Mouse (Mus musculus) liver, embryonic 14.5 days (tissue): Measurements from ENCODE around the gene Olfr645.

Experiments used
- CTCF ChIP-seq: IDR thresholded peaks from 2 replicates; pipeline ENCODE4 v1.5.1; 2016; ENCODE audit warnings: antibody characterized with exemption, low read depth, control low read depth
- EP300 ChIP-seq: IDR thresholded peaks from 2 replicates; pipeline ENCODE4 v1.6.1; 2016; ENCODE audit warnings: antibody characterized with exemption, low read depth

DNA sequence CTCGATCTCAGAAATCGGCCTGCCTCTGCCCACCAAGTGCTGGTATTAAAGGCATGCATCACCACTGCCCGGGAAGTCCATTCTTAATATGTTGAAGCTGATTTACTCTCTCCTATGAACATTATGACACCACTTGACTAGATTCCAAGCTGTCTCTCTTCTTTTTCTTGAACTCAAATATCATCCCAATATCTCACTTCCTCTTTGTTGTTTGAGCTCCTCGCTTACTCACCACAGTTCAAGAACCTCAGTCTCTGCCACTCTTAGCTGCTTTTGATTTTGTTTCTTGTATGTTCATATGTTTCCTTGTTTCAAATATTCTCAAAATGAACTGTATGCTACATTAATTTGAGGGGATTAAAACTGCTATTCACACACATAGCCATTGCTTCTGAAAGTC is 34.5 kb downstream of the Olfr645 start:
- no peak for TF ChIP-seq EP300
- TF ChIP-seq CTCF = no peak
